Mouse (Mus musculus) ovary, adult 10 weeks (tissue): ENCODE measurements around the gene Irgm1. TPM values are rescaled to one million over a fixed set of nuclear protein-coding genes. Genes with fewer than 3 reads are reported as not detected.

Source experiments
- polyA plus RNA-seq: library from polyadenylated mRNA; stranded (reverse); fragments of 350-450 nt; fragmentation: Illumina TruSeq; extraction: RNeasy Lipid Tissue Mini Kit (QIAGEN cat#74804); gene quantifications from one replicate; pipeline ENCODE4 v1.2.3, GENCODE M21; 2014

The Irgm1 gene
- 57.7 TPM for polyA plus RNA-seq

DNA sequence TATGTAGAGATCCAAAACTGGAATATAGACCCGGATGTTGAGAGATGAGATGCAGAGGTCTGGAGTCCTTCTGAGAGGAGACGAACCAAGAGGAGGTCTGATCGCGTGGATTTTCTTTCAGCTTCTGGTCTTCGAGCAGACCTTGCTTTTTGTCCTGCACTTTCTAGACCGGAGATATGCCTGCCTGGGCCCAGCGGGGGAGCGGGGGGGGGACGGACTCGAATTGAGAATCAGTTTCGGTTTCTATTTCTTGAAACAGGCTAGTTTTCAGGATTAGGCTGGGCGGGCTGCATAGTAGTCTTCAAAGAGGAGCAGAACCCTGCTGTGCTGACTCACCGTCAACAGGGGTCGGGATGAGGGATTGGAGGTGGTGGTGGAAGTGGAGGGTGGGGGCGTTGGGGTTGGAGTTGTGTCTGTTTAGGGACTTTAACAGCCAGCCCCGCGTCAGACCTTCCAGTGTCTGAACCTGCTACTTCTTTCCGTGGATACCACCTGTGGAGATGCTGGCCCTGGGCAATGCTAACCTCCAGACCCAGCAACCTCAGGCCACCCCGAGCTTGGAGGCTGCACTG lies at the start of gene Irgm1:
Gene Irgm1 (minus strand): TSS at position 483 of the 572 bp plus-strand sequence.

DNA sequence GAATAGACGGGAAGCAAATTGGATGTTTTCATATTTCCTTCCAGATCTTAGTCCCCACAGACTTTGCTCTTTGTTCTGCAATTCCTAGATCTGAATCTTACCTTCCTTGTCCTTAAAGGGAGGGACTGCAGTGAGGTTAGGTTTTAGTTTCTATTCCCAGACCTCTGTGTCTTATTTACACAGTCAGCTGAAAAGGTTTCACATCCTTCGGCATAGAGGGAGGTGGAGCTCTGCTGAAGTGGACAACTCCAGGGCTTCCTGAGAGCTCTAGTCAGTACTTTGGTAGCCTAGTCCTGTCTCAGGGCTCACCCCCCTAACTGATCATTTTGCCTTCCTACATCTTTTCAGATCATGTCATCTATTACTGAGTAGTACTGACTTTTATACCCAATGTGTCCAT lies 30.5 kb upstream of the Irgm1 start, which contains the start of gene Gm5431:
Gene Gm5431 (minus strand): TSS at position 194 of the 400 bp plus-strand sequence.

DNA sequence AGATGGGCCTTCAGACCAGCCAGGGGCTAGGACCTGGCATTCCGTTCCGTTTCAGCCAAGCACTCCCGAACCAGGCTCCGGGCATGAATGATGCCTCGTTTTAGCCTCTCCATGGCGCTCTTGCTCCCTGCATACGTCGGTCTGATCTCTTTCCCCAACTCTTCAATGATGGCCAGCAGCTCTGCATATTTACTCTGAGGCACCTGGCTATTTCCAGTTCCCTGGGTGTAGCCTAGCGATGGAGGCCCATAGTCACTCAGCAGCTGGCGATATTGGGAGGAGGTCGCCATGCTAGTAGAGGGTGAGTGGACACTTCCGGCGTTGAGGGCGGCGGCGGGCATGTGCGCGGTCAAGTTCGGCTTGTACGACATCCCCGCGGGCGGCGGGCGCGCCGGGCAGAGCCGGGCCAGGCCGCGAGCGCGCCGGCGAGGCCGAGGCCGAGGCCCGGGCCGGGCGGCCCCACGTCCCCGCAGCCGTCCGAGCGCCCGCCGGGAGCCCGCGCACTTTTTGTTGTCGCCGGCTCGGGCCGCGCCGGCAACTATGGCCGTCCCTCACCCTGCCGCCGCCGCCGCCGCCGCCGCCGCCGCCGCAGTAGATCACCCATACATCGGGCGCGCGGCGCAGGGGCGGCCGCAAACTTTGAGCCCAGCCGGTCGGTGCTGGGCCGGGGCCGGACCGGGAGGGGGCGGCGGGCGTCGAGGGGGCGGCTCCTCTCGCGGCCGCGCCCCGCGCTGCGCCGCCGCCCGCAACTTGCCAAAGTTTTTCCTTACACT lies 45.3 kb downstream of the Irgm1 start, which contains the start of the genes Trim7 and Gm12184:
Gene Trim7 (plus strand): TSS at position 162 of the 773 bp plus-strand sequence.
Gene Gm12184 (minus strand): TSS at position 677 of the 773 bp plus-strand sequence.

DNA sequence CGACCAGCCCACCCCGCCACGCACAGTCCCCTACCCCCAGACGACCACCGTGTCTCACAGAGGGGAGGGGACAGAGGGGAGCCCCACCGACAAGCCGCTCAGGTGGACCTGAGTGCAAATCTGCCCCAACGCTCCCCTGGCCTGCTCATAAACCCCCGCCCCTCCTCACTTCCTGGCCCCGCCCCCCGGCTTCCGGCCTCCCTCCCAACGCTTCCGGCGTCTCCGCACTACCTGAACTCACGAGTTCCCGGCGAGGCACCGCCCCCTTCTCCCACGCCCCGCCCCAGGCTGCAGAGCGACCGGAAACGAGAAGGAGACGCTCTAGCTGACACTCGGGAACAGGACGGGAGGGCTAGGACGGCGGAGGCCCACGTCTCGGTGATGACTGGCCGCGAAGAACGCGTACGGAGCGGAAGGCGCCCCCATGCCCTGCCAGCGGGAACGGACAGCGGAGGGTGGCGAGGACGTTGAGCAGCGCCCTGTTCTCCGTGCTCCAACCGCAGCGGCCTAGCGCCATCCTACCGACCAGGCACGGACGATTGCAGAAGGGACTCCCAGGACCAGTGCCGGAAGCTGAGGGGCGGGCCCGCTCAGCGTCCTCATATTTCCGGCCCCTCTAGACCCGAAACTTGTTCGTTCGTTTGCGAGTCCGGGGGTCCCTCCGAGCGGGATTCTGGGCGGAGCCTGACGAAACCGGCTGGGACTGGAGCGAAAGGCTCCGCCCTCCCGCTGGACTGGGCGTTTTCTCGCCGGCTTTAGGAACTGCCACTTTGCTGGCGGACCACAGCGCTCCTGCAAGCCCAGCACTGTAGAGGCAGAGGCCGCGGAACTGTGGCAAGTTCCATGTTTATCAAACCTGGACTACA lies 54.5 kb downstream of the Irgm1 start, which contains the start of gene Trim41:
Gene Trim41 (minus strand): TSS at position 554 of the 866 bp plus-strand sequence.

Other genes starting within 250 kb of the Irgm1 start
- gene Rack1, start 71.4 kb downstream of the Irgm1 start, polyA plus RNA-seq = 195 TPM
- gene Trim41, start 54.3 kb downstream of the Irgm1 start, polyA plus RNA-seq = 11.2 TPM
- gene Trim7, start 45.5 kb downstream of the Irgm1 start, polyA plus RNA-seq = 6.8 TPM
- gene Gm12184, start 45.0 kb downstream of the Irgm1 start, polyA plus RNA-seq = 16.1 TPM
- gene Gm5431, start 30.5 kb upstream of the Irgm1 start, polyA plus RNA-seq = 2.1 TPM
- gene Psme2b, start 74.5 kb upstream of the Irgm1 start, polyA plus RNA-seq = 0.68 TPM
- gene Olfr56, start 107.2 kb upstream of the Irgm1 start, polyA plus RNA-seq = 1.6 TPM
- gene 9930111J21Rik1, start 107.7 kb upstream of the Irgm1 start, polyA plus RNA-seq = 2.4 TPM
- 0.83 TPM for gene Gm12185, start 120.5 kb upstream of the Irgm1 start, polyA plus RNA-seq
- 10.0 TPM for gene Tgtp1, start 122.5 kb upstream of the Irgm1 start, polyA plus RNA-seq
- gene 9930111J21Rik2, start 179.6 kb upstream of the Irgm1 start, polyA plus RNA-seq = 14.9 TPM
- 21.7 TPM for gene Tgtp2, start 192.5 kb upstream of the Irgm1 start, polyA plus RNA-seq
- gene Ifi47, start 204.9 kb upstream of the Irgm1 start, polyA plus RNA-seq = 19.0 TPM
- 0.20 TPM for gene Olfr1396, start 243.2 kb upstream of the Irgm1 start, polyA plus RNA-seq